Mouse (Mus musculus): Measurements from ENCODE around the gene Wbp1.

DNA sequence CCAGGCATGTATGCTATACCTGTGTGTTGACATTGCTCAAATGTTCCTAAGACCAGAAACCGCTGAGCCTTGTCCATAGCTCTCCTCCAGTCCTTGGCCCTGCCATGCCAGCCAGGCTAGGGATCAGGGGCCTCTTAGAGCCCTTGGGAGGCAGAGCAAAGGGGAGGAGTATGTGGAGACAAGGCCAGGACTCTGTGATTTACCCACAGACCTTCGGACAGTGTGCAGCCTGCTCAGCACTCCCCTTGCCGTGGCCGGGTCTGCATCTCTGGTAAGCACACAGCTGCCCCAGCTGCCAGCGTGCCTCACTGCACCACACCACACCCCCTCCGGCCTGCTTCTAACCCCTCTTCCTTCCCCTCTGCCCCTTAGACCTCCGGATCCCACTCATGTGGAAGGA, 25.9 kb upstream of the Wbp1 start:
- TF ChIP-seq POLR2A (IDR thresholded peaks at IDR 0.05; ENCODE audit: control insufficient read depth, extremely low read depth, insufficient read depth, low read length, poor library complexity) (no peak), CTCF (IDR thresholded peaks at IDR 0.05; ENCODE audit: borderline replicate concordance, control insufficient read depth, extremely low read depth, insufficient read depth, low read length, poor library complexity) (no peak)

Measured in thymus, adult 2 months (tissue).